Mouse (Mus musculus): Measurements from ENCODE around the gene Ssr2. TPM values are rescaled to one million over a fixed set of nuclear protein-coding genes. Genes with fewer than 3 reads are reported as not detected.
A peak's percentile ranks its signal among the peaks of the same experiment; 100 is the strongest.
"Not testable (repeated sequence)": the region's sequence is repeated elsewhere in the genome, so short reads cannot be mapped to it uniquely, and the experiment has no call there.

The Ssr2 gene
- total RNA-seq, 2 experiments from 2014 or later: 80.7 to 93.3 TPM

- no peak for DNase-seq (ENCODE audit: low spot score)
- intact Hi-C loops (cut with DNase I): no loop called here
Observed at GRCm38 (mm10) chr3:88591044-88591443, 15.4 kb downstream of the Ssr2 start.

- no peak for DNase-seq (ENCODE audit: low spot score)
- intact Hi-C loops (cut with DNase I): loop anchor here (2.0 kb wide), 1 partner anchor 147 kb away; no protein-coding TSS in a partner anchor
Observed at GRCm38 (mm10) chr3:88591950-88592731, 16.5 kb downstream of the Ssr2 start.

- no peak for DNase-seq (ENCODE audit: low spot score)
- intact Hi-C loops (cut with DNase I): loop anchor here (2.0 kb wide), 1 partner anchor 146 kb away; no protein-coding TSS in a partner anchor
Observed at GRCm38 (mm10) chr3:88592942-88593576, 17.4 kb downstream of the Ssr2 start.

- intact Hi-C loops (cut with DNase I): loop anchor here (2.0 kb wide), 1 partner anchor 145 kb away; no protein-coding TSS in a partner anchor
- no peak for DNase-seq (ENCODE audit: low spot score)
Observed at GRCm38 (mm10) chr3:88593893-88594580, 18.4 kb downstream of the Ssr2 start.

DNA sequence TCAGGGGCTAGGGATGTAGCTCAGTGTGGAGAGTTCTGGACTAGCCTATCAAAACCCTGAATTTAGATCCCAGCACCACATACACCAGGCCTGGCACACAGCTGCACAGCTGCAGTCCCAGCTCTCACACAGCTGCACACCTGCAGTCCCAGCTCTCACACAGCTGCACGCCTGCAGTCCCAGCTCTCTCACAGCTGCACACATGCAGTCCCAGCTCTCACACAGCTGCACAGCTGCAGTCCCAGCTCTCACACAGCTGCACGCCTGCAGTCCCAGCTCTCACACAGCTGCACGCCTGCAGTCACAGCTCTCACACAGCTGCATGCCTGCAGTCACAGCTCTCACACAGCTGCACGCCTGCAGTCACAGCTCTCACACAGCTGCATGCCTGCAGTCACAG, 20.9 kb downstream of the Ssr2 start:
- DNase-seq (ENCODE audit: low spot score); intact Hi-C loops (cut with DNase I): not testable (repeated sequence)

DNA sequence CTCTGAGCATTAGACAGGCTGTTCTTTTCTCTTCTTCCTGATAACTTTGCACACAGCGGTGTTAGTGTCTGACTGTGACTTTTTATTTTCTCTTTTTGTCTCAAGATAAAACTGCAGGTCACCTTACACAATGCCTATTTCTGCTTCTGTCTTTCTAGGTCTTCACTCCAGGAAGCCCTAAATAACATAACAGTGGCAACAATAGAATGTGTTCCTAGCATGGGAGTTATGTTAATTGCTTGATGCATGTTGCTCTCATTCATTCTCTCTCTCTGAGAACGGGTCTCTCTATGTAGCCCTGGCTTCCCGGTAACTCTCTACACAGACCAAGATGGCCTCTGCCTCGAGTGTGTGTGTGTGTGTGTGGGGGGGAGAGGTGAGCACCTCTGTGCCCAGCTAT, 26.8 kb downstream of the Ssr2 start:
- intact Hi-C loops (cut with DNase I): no loop called here
- DNase-seq (ENCODE audit: low spot score): no peak

GRCm38 (mm10) chr3:88603714-88604161, 28.1 kb downstream of the Ssr2 start:
- intact Hi-C loops (cut with DNase I): no loop called here
- DNase-seq (ENCODE audit: low spot score): peak; percentile 64

- DNase-seq (ENCODE audit: low spot score): no peak
- intact Hi-C loops (cut with DNase I): loop anchor here (5.0 kb wide), 2 partner anchors 82 to 132 kb away; partner anchors contain the start of gene Khdc4
Observed at GRCm38 (mm10) chr3:88604863-88605262, 29.2 kb downstream of the Ssr2 start.

- intact Hi-C loops (cut with DNase I): loop anchor here (2.0 to 5.0 kb wide), 4 partner anchors 27 to 132 kb away; partner anchors contain the start of gene Khdc4
- not testable (repeated sequence) for DNase-seq (ENCODE audit: low spot score)
Observed at GRCm38 (mm10) chr3:88605666-88606065, 30.0 kb downstream of the Ssr2 start, which contains the start of gene Arhgef2. TSS of gene Arhgef2 (plus strand) at chr3:88605966.

DNA sequence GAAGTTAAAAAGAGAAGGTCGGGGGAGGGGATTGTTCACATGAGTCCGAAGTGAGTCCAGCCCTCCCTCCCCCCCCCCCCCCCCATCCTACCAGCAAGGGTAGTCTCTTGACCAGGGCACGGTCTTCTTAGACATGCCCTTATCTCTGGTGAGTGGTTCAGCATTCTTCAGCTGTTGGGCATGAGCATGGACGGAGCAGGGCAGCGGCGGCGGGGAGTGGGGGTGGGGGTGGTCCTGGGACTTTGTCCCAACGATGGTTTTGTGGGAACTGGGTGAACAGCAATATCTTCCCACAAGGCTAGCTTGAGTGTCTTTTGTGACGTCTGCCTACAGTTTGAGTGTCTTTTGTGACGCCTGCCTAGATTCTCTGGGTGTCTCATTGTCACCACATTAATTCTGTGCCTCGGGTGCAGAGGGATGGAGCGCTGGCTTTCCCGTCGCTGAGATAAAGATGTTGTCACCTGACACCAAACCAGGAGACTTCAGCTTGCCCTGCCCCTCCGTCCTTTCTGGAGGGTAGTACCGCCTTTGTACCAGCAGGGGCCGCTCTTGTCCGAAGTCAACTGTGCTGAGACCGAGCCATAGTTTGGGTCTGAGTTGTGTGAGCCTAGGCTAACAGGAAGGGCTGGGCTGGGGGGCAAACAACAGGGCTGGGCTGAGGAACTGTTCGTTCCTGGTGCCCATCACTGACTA, 31.5 kb downstream of the Ssr2 start:
- DNase-seq (ENCODE audit: low spot score): peak; percentile 80
- intact Hi-C loops (cut with DNase I): loop anchor here (2.0 to 5.0 kb wide), 4 partner anchors 26 to 130 kb away; partner anchors contain the start of gene Khdc4

GRCm38 (mm10) chr3:88607758-88608138, 32.1 kb downstream of the Ssr2 start:
- DNase-seq (ENCODE audit: low spot score): no peak
- intact Hi-C loops (cut with DNase I): loop anchor here (2.0 to 5.0 kb wide), 4 partner anchors 25 to 130 kb away; partner anchors contain the start of gene Khdc4

- intact Hi-C loops (cut with DNase I): loop anchor here (5.0 kb wide), 2 partner anchors 78 to 128 kb away; partner anchors contain the start of gene Khdc4
- no peak for DNase-seq (ENCODE audit: low spot score)
Observed at GRCm38 (mm10) chr3:88609066-88609465, 33.4 kb downstream of the Ssr2 start.

DNA sequence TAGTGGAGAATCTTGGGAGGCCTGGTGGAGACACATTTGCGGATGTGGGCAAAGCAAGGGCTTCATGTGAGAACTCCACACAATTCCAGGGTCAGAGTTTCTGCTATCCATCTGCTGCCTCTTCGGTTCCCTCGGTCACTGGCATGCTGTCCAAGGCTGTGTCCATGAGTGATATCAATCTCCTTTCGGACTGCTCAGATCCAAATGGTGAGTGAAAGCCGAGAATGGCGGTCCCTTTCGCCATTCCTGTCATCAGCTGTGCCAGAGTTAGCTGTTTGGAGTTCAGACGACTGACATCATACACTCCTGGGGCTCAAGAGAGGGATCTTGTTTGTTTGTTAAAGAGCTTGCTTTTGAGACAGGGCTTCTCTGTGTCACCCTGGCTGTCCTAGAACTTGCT, 38.7 kb downstream of the Ssr2 start:
- intact Hi-C loops (cut with DNase I): no loop called here
- DNase-seq (ENCODE audit: low spot score): no peak

GRCm38 (mm10) chr3:88615117-88615516, 39.4 kb downstream of the Ssr2 start:
- DNase-seq (ENCODE audit: low spot score): no peak
- intact Hi-C loops (cut with DNase I): no loop called here

DNA sequence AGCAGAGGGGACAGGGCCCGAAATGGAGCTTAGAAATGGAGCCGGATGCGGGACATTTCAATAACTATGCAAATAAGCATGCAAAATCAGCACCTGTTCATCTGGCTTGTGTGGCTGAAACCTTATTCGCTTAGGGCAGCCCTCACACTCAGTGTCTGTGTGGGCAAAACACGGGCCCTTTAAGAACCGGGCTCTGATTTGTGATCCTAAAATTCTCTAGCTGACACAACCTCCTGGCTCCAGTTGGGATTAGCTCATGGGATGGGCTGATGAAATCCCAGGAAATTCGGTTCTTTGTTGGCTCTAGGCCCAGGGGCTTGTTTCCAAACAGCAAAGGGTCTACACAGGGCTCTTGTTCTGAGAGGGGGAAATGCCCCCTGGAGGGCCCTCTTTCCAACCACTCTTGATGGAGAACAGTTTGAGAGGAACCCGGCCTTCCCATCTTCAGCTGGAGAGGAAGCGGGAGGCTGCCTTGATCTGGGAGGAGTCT, 40.3 kb downstream of the Ssr2 start:
- intact Hi-C loops (cut with DNase I): no loop called here
- DNase-seq (ENCODE audit: low spot score): peak; percentile 73

DNA sequence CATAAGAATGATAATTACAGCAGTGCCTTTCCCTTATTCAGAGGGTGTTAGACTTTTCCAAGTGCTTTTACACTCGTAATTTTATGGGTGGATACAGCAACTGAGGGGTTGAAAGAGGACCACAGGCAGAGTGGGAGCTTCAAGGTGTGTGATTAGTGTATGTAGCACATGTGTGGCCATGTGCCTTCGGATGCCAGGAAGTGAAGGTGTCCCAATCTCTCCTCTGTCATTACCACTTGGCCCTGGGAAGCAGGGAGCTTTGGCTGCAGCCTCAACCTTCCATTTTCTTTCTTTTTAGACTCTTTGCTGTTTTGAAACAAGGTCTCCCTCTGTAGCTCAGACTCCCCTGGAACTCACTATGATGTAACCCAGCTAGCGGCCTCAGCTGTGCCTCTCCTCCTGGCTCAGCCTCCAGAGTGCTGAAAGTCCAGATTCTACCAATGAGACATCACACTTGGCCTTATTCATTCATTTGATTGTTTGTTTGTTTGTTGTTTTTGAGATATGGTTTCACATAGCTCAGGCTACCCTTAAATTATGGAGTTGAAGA, 41.4 kb downstream of the Ssr2 start:
- DNase-seq (ENCODE audit: low spot score): no peak
- intact Hi-C loops (cut with DNase I): no loop called here

DNA sequence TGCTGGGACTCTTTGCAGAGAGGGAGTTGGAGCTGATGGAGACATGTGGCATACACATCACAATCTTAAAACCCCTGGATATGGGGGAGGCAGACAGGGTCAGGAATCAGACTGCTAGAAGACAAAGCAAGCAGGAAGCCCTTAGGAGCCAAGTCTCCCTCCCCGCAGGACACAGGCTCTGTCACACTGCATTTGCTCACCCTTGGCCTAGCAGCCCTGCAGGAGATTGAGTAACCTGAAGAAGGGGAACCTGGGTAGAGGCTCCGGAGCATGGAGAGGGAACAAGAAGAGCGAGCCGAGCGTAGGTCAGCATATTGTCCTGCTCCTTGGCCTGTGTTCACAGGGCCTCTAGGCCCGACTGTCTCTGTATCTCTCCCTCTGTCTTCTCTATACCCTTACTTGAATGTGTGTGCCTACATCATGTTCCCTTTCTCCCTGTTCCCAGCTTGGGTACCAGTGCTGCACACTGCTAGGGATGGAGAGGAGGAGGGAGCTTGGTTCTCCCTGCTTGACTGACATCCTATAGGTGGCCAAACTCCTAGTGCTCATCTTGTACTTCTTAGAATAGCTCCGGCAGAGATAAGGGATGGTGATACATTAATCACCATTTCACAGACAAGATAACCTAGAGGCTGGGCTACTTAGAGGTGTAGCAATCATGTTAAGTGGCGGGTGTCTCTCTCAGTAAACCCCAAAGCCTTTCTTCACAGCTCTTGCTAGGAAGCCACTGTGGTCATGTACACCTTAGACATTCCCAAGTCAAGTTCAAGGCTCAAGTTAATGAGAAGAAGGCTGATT, 42.6 kb downstream of the Ssr2 start:
- DNase-seq (ENCODE audit: low spot score): no peak
- intact Hi-C loops (cut with DNase I): no loop called here

All from heart, postnatal 25 days (tissue).